Mouse (Mus musculus) midbrain, postnatal 0 days (tissue): ENCODE results near the gene Trpm8. TPM values are rescaled to one million over a fixed set of nuclear protein-coding genes. Genes with fewer than 3 reads are reported as not detected.

ENCODE experiments used
- ATAC-seq: fragments of 200-750 bp; cut with Nextera tagmentation; 2 replicates; pipeline ENCODE4 v1.8.0; 2017; ENCODE audit warnings: moderate number of reproducible peaks, mild to moderate bottlenecking, moderate TSS enrichment, moderate library complexity; ENCODE audit not compliant: low FRiP score
- DNase-seq: peaks from one replicate; pipeline ENCODE4 v3.0.0-alpha.2; 2015; ENCODE audit warnings: low spot score
- H3K27ac ChIP-seq: fragments of 300-500 bp; sonication (generic); 2 replicates; pipeline ENCODE4 v1.5.1; 2014; ENCODE audit warnings: low read depth, mild to moderate bottlenecking, low read length, mixed read lengths
- H3K27me3 ChIP-seq: fragments of 300-500 bp; sonication (generic); 2 replicates; pipeline ENCODE4 v1.6.1; 2014; ENCODE audit warnings: low read length, control low read depth, mixed read lengths; ENCODE audit not compliant: insufficient read depth
- H3K36me3 ChIP-seq: fragments of 300-500 bp; sonication (generic); 2 replicates; pipeline ENCODE4 v1.6.1; 2014; ENCODE audit warnings: low read length, control low read depth, mixed read lengths; ENCODE audit not compliant: insufficient read depth
- H3K4me1 ChIP-seq: fragments of 300-500 bp; sonication (generic); 2 replicates; pipeline ENCODE4 v1.6.1; 2014; ENCODE audit warnings: mild to moderate bottlenecking, control low read depth, antibody characterized with exemption, low read length, mixed read lengths; ENCODE audit not compliant: insufficient read depth
- H3K4me2 ChIP-seq: fragments of 300-500 bp; sonication (generic); 2 replicates; pipeline ENCODE4 v1.6.1; 2014; ENCODE audit warnings: low read depth, mild to moderate bottlenecking, low read length, mixed read lengths; ENCODE audit not compliant: poor library complexity, severe bottlenecking
- H3K4me3 ChIP-seq: fragments of 300-500 bp; sonication (generic); 2 replicates; pipeline ENCODE4 v1.5.1; 2014; ENCODE audit warnings: low read depth, mild to moderate bottlenecking, low read length, moderate library complexity
- H3K9ac ChIP-seq: fragments of 300-500 bp; sonication (generic); replicated peaks from 2 replicates; pipeline ENCODE4 v1.6.1; 2014; ENCODE audit warnings: mild to moderate bottlenecking, low read length, moderate library complexity, mixed read lengths; ENCODE audit not compliant: poor library complexity, severe bottlenecking
- H3K9me3 ChIP-seq: fragments of 300-500 bp; sonication (generic); 2 replicates; pipeline ENCODE4 v1.6.1; 2016; ENCODE audit warnings: low read length, control low read depth
- CTCF ChIP-seq: IDR thresholded peaks from 2 replicates; pipeline ENCODE4 v1.5.1; 2016; ENCODE audit warnings: antibody characterized with exemption, mild to moderate bottlenecking
- WGBS: fragments of 180-500 bp; shearing (Covaris S2); extraction: QIAGEN DNeasy Blood & Tissue Kit; methylation state at CpG from one replicate; pipeline ENCODE4 v1.1.7; 2014; 5-methylcytosine and 5-hydroxymethylcytosine counted together
- polyA plus RNA-seq: library from polyadenylated mRNA; unstranded; fragments of >200 nt; fragmentation: Nextera tagmentation; extraction: Ambion mirVana; gene quantifications from 2 replicates; pipeline ENCODE4 v1.2.1, GENCODE M21; 2015
- total RNA-seq: library from RNA; depleted of rRNA; stranded (reverse); fragments of >200 nt; gene quantifications from 2 replicates; pipeline ENCODE4 v1.2.3, GENCODE M21; 2014

The Trpm8 gene
- total and polyA plus RNA-seq, 2 experiments from 2014 or later, result 0.21 to 1.2 TPM

GRCm38 (mm10) chr1:88309905-88310304 lies 32.4 kb downstream of the Trpm8 start:
- Histone ChIP-seq H3K36me3 (no peaks in the 10 kb centered on the region), H3K4me1 (no peaks in the 10 kb centered on the region), H3K27me3 (no peaks in the 10 kb centered on the region), H3K27ac (no peak overlapping the region), H3K9me3 (peaks cover 57% of the 10 kb centered on the region), H3K4me2 (no peak overlapping the region), H3K4me3 (no peak overlapping the region), H3K9ac (no peak overlapping the region)
- peak; percentile 8; the same call in 1 of the 2 replicates for ATAC-seq
- no peak for DNase-seq
- TF ChIP-seq CTCF, result no peak
- WGBS, result 50% methylated on average over 3 of the region's 3 CpGs

- Histone ChIP-seq H3K27me3 (no peaks in the 10 kb centered on the region), H3K27ac (no peak overlapping the region), H3K36me3 (no peaks in the 10 kb centered on the region), H3K4me2 (no peak overlapping the region), H3K9ac (no peak overlapping the region), H3K9me3 (peaks cover 52% of the 10 kb centered on the region), H3K4me1 (no peaks in the 10 kb centered on the region), H3K4me3 (no peak overlapping the region)
- 66% methylated on average over 3 of the region's 3 CpGs for WGBS
- ATAC-seq (peak; percentile 29; the same call in 1 of the 2 replicates), DNase-seq (no peak)
- no peak for TF ChIP-seq CTCF
These were observed 32.9 kb downstream of the Trpm8 start for GRCm38 (mm10) chr1:88310349-88310748.

- ATAC-seq (no peak), DNase-seq (no peak)
- no peak for TF ChIP-seq CTCF
- no peak overlapping the region for H3K4me2 ChIP-seq
- no peak overlapping the region for H3K9ac ChIP-seq
- no peaks in the 10 kb centered on the region for H3K4me1 ChIP-seq
- H3K4me3 ChIP-seq, result no peak overlapping the region
- H3K36me3 ChIP-seq, result no peaks in the 10 kb centered on the region
- no peak overlapping the region for H3K27ac ChIP-seq
- no peaks in the 10 kb centered on the region for H3K9me3 ChIP-seq
- no peaks in the 10 kb centered on the region for H3K27me3 ChIP-seq
- 100% methylated on average over 1 of the region's 1 CpGs for WGBS
These were observed 39.8 kb downstream of the Trpm8 start for GRCm38 (mm10) chr1:88317279-88317678.

- Histone ChIP-seq H3K36me3 (no peaks in the 10 kb centered on the region), H3K4me3 (no peak overlapping the region), H3K27me3 (no peaks in the 10 kb centered on the region), H3K27ac (no peak overlapping the region), H3K4me2 (no peak overlapping the region), H3K4me1 (no peaks in the 10 kb centered on the region), H3K9me3 (no peaks in the 10 kb centered on the region), H3K9ac (no peak overlapping the region)
- ATAC-seq, result no peak
- WGBS, result 77% methylated on average over 6 of the region's 6 CpGs
- DNase-seq, result peak; percentile 53
- TF ChIP-seq CTCF, result peak; percentile 79
These were observed 41.1 kb downstream of the Trpm8 start for GRCm38 (mm10) chr1:88318531-88319060.

- H3K4me1 ChIP-seq, result no peaks in the 10 kb centered on the region
- ATAC-seq (no peak), DNase-seq (no peak)
- 77% methylated on average over 7 of the region's 7 CpGs for whole genome bisulfite sequencing
- no peak overlapping the region for H3K4me2 ChIP-seq
- H3K27me3 ChIP-seq, result no peaks in the 10 kb centered on the region
- no peak overlapping the region for H3K27ac ChIP-seq
- no peak overlapping the region for H3K9ac ChIP-seq
- no peak overlapping the region for H3K4me3 ChIP-seq
- no peaks in the 10 kb centered on the region for H3K9me3 ChIP-seq
- TF ChIP-seq CTCF, result no peak
- no peaks in the 10 kb centered on the region for H3K36me3 ChIP-seq
These were observed 43.4 kb downstream of the Trpm8 start for GRCm38 (mm10) chr1:88320821-88321395.

- Histone ChIP-seq H3K27me3 (no peaks in the 10 kb centered on the region), H3K4me1 (no peaks in the 10 kb centered on the region), H3K9me3 (no peaks in the 10 kb centered on the region), H3K9ac (no peak overlapping the region), H3K4me3 (no peak overlapping the region), H3K36me3 (no peaks in the 10 kb centered on the region), H3K4me2 (no peak overlapping the region), H3K27ac (no peak overlapping the region)
- DNase-seq (no peak), ATAC-seq (no peak)
- no peak for TF ChIP-seq CTCF
These were observed 44.7 kb downstream of the Trpm8 start for GRCm38 (mm10) chr1:88322146-88322545.
